In the genomic region with DNA sequence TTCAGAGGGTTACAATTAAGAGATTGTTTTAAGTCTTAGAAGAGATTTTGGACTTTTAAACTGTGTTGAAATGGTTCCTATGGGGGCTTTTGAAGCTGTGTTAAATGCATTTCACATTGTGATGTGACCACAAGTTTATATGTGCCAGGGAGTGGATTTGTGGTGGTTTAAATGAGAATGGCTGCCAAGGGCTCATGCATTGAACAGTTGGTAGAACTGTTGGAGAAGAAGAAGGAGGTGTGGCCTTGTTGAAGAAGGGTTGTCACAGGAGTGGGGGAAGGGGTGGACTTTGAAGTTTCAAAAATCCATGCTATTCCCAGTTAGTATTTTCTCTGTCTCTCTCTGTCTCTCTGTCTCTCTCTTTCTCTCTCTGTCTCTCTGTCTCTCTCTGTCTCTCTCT, we compare ENCODE assay signal across 23 mouse cellular contexts. TPM values are rescaled to one million over a fixed set of nuclear protein-coding genes. Genes with fewer than 3 reads are reported as not detected.
DNase-seq lines count a peak whose midpoint lies in the region; ATAC-seq and TF ChIP-seq lines count a peak whose summit lies in the region.
"Had no signal": no experiment of that assay in that cellular context is flagged by ENCODE, and none has a peak within 500 bp of the region (broad histone marks: within the 10 kb centered on the region; RNA-seq: fewer than 3 reads in every experiment).

No protein-coding gene starts in this region.

- no peak overlapping the region for H3K4me3 ChIP-seq in embryonic facial prominence, embryonic 14.5 days (ENCODE audit: low read depth, low read length)
- H3K4me3 ChIP-seq in embryonic facial prominence, embryonic 10.5 days, result no peak overlapping the region
- H3K4me3 ChIP-seq in limb, embryonic 14.5 days (replicated peaks; ENCODE audit: low read length), result no peak overlapping the region
- no peak overlapping the region for H3K4me3 ChIP-seq in limb, embryonic 10.5 days
- no peak overlapping the region for H3K4me3 ChIP-seq in lung, embryonic 16.5 days (ENCODE audit: low read length)
- no peak overlapping the region for H3K4me3 ChIP-seq in lung, postnatal 0 days (ENCODE audit: low read depth, low read length)

- TF ChIP-seq EP300 in lung, postnatal 0 days (IDR thresholded peaks at IDR 0.05), result no peak

- TF ChIP-seq POLR2A in limb, embryonic 14.5 days (IDR thresholded peaks at IDR 0.05; ENCODE audit: borderline replicate concordance, extremely low read depth, insufficient read depth, insufficient read length), result no peak

- H3K4me2 ChIP-seq in embryonic facial prominence, embryonic 14.5 days (ENCODE audit: low read depth, low read length), result no peak overlapping the region
- H3K4me2 ChIP-seq in limb, embryonic 14.5 days (replicated peaks; ENCODE audit: low read depth, low read length, severe bottlenecking), result no peak overlapping the region
- H3K4me2 ChIP-seq in lung, embryonic 16.5 days (ENCODE audit: low read depth, low read length), result no peak overlapping the region
- H3K4me2 ChIP-seq in lung, postnatal 0 days (replicated peaks; ENCODE audit: low read depth, low read length), result no peak overlapping the region

- no peaks in the 10 kb centered on the region for H3K4me1 ChIP-seq in embryonic facial prominence, embryonic 14.5 days (ENCODE audit: control insufficient read depth, insufficient read depth, low read length)
- no peaks in the 10 kb centered on the region for H3K4me1 ChIP-seq in embryonic facial prominence, embryonic 10.5 days
- H3K4me1 ChIP-seq in limb, embryonic 14.5 days (ENCODE audit: control insufficient read depth, insufficient read depth, low read length), result 0 out of 2 replicates have a peak, but pooled peaks cover 3% of the 10 kb centered on the region
- H3K4me1 ChIP-seq in limb, embryonic 10.5 days, result no peaks in the 10 kb centered on the region
- no peaks in the 10 kb centered on the region; the same call in 1 of the 2 replicates for H3K4me1 ChIP-seq in lung, embryonic 16.5 days (replicated peaks; ENCODE audit: control insufficient read depth, insufficient read depth, low read length)
- peaks cover 3% of the 10 kb centered on the region; the same call in 1 of the 2 replicates for H3K4me1 ChIP-seq in lung, postnatal 0 days (ENCODE audit: insufficient read depth, low read depth, low read length)

- no peak for ATAC-seq in embryonic facial prominence, embryonic 14.5 days (ENCODE audit: low read depth)
- peak; percentile 65; the same call in 1 of the 2 replicates for ATAC-seq in limb, embryonic 14.5 days (ENCODE audit: low FRiP score, low read depth)
- peak; percentile 48 for ATAC-seq in lung, embryonic 16.5 days (ENCODE audit: low read depth)
- ATAC-seq in lung, postnatal 0 days, result no peak
- ATAC-seq: activated CD4-positive, CD25-positive, alpha-beta regulatory T cell, adult 4 months; CD4-positive, CD25-positive, alpha-beta regulatory T cell, adult 4 months; Patski had no signal

- H3K9ac ChIP-seq in embryonic facial prominence, embryonic 14.5 days (ENCODE audit: low read depth, low read length), result no peak overlapping the region
- no peak overlapping the region for H3K9ac ChIP-seq in limb, embryonic 14.5 days (ENCODE audit: low read depth, low read length, severe bottlenecking)
- H3K9ac ChIP-seq in lung, embryonic 16.5 days (ENCODE audit: low read length), result no peak overlapping the region
- H3K9ac ChIP-seq in lung, postnatal 0 days (replicated peaks; ENCODE audit: low read depth), result no peak overlapping the region

- H3K36me3 ChIP-seq in embryonic facial prominence, embryonic 14.5 days (ENCODE audit: control insufficient read depth, insufficient read depth, low read length), result no peaks in the 10 kb centered on the region
- no peaks in the 10 kb centered on the region for H3K36me3 ChIP-seq in embryonic facial prominence, embryonic 10.5 days (replicated peaks)
- H3K36me3 ChIP-seq in limb, embryonic 14.5 days (ENCODE audit: control insufficient read depth, insufficient read depth, low read length), result no peaks in the 10 kb centered on the region
- H3K36me3 ChIP-seq in limb, embryonic 10.5 days, result no peaks in the 10 kb centered on the region
- H3K36me3 ChIP-seq in lung, embryonic 16.5 days (ENCODE audit: control insufficient read depth, insufficient read depth, low read length), result no peaks in the 10 kb centered on the region
- H3K36me3 ChIP-seq in lung, postnatal 0 days (ENCODE audit: insufficient read depth, low read length), result no peaks in the 10 kb centered on the region
- H3K36me3 ChIP-seq: G1E had no signal

- peak; percentile 55 for DNase-seq in embryonic facial prominence, embryonic 14.5 days (ENCODE audit: low spot score)
- DNase-seq in embryonic facial prominence, embryonic 10.5 days (ENCODE audit: low spot score), result no peak
- peak; percentile 29 for DNase-seq in limb, embryonic 14.5 days (ENCODE audit: low spot score)
- DNase-seq in limb, embryonic 10.5 days (ENCODE audit: low spot score), result no peak
- no peak for DNase-seq in lung, postnatal 0 days (ENCODE audit: low spot score)
- DNase-seq: adrenal gland, adult 2 months; adrenal gland, adult 8-10 months; adrenal gland, postnatal 10 days; adrenal gland, postnatal 14 days; adrenal gland, postnatal 25 days; adrenal gland, postnatal 36 days; B cell, adult 2 months; cerebellum, adult 11 months; cerebellum, adult 11-12 months; cerebellum, adult 18-20 months had no signal

- no peaks in the 10 kb centered on the region for H3K9me3 ChIP-seq in embryonic facial prominence, embryonic 14.5 days (ENCODE audit: control insufficient read depth, low read length)
- H3K9me3 ChIP-seq in embryonic facial prominence, embryonic 10.5 days, result no peaks in the 10 kb centered on the region
- H3K9me3 ChIP-seq in limb, embryonic 14.5 days (ENCODE audit: control insufficient read depth, low read length), result no peaks in the 10 kb centered on the region
- H3K9me3 ChIP-seq in limb, embryonic 10.5 days (replicated peaks), result no peaks in the 10 kb centered on the region
- no peaks in the 10 kb centered on the region for H3K9me3 ChIP-seq in lung, embryonic 16.5 days (ENCODE audit: control insufficient read depth, low read length)
- no peaks in the 10 kb centered on the region for H3K9me3 ChIP-seq in lung, postnatal 0 days (ENCODE audit: low read length)
- H3K9me3 ChIP-seq: G1E had no signal

- no peak overlapping the region for H3K27ac ChIP-seq in embryonic facial prominence, embryonic 14.5 days (replicated peaks; ENCODE audit: low read depth, low read length)
- H3K27ac ChIP-seq in embryonic facial prominence, embryonic 10.5 days (replicated peaks), result no peak overlapping the region
- H3K27ac ChIP-seq in limb, embryonic 14.5 days (replicated peaks; ENCODE audit: low read depth, low read length), result no peak overlapping the region
- no peak overlapping the region for H3K27ac ChIP-seq in limb, embryonic 10.5 days
- H3K27ac ChIP-seq in lung, embryonic 16.5 days (ENCODE audit: low read length), result 0 out of 2 replicates have a peak overlapping the region, but pooled peaks have one; percentile 18
- H3K27ac ChIP-seq in lung, postnatal 0 days (ENCODE audit: low read length), result no peak overlapping the region

- H3K27me3 ChIP-seq in embryonic facial prominence, embryonic 14.5 days (replicated peaks; ENCODE audit: control insufficient read depth, insufficient read depth, low read length), result no peaks in the 10 kb centered on the region
- no peaks in the 10 kb centered on the region for H3K27me3 ChIP-seq in embryonic facial prominence, embryonic 10.5 days (replicated peaks; ENCODE audit: low read depth, poor library complexity, severe bottlenecking)
- H3K27me3 ChIP-seq in limb, embryonic 14.5 days (ENCODE audit: control insufficient read depth, insufficient read depth, low read length), result no peaks in the 10 kb centered on the region
- no peaks in the 10 kb centered on the region for H3K27me3 ChIP-seq in limb, embryonic 10.5 days (ENCODE audit: low read depth, poor library complexity, severe bottlenecking)
- H3K27me3 ChIP-seq in lung, embryonic 16.5 days (ENCODE audit: control insufficient read depth, insufficient read depth, low read depth, low read length), result no peaks in the 10 kb centered on the region
- no peaks in the 10 kb centered on the region for H3K27me3 ChIP-seq in lung, postnatal 0 days (replicated peaks; ENCODE audit: insufficient read depth, low read length)
- H3K27me3 ChIP-seq: CH12.LX, Patski had no signal

- TF ChIP-seq CTCF in lung, postnatal 0 days (IDR thresholded peaks at IDR 0.05), result no peak

RNA-seq across cellular contexts. Expression of a gene that starts 23.7 kb away (rescaled TPM):
- polyA plus RNA-seq in embryonic facial prominence, embryonic 14.5 days (2014; fragmentation: Nextera tagmentation; extraction: Ambion mirVana), result not detected in 2 replicates
- polyA plus RNA-seq in embryonic facial prominence, embryonic 10.5 days (2016; fragmentation: Nextera tagmentation; extraction: Ambion mirVana), result not detected in 2 replicates
- polyA plus RNA-seq in limb, embryonic 14.5 days (2012; rRNA removed), result not detected in 2 replicates
- not detected in 2 replicates for polyA plus RNA-seq in limb, embryonic 14.5 days (2014; fragmentation: Nextera tagmentation; extraction: Ambion mirVana)
- polyA plus RNA-seq in limb, embryonic 10.5 days (2016; fragmentation: Nextera tagmentation; extraction: Ambion mirVana), result not detected in 2 replicates
- not detected in 2 replicates for polyA plus RNA-seq in lung, embryonic 16.5 days (2015; fragmentation: Nextera tagmentation; extraction: Ambion mirVana)
- polyA plus RNA-seq in lung, postnatal 0 days (2015; fragmentation: Nextera tagmentation; extraction: Ambion mirVana), result not detected in 2 replicates
- polyA plus RNA-seq: activated CD4-positive, CD25-positive, alpha-beta regulatory T cell, adult 4 months; adrenal gland, adult 2 months; brain, embryonic 14.5 days; C2C12; CD4-positive, CD25-positive, alpha-beta regulatory T cell, adult 4 months; G1E; Patski had no signal

RNA-seq across cellular contexts. Expression of a gene that starts 24.6 kb away (rescaled TPM):
- 9.9 and 12.8 TPM in 2 replicates for polyA plus RNA-seq in embryonic facial prominence, embryonic 14.5 days (2014; fragmentation: Nextera tagmentation; extraction: Ambion mirVana)
- polyA plus RNA-seq in embryonic facial prominence, embryonic 10.5 days (2016; fragmentation: Nextera tagmentation; extraction: Ambion mirVana), result 10.5 and 12.0 TPM in 2 replicates
- polyA plus RNA-seq in limb, embryonic 14.5 days (2012; rRNA removed), result 23.8 and 26.7 TPM in 2 replicates
- 16.5 and 17.7 TPM in 2 replicates for polyA plus RNA-seq in limb, embryonic 14.5 days (2014; fragmentation: Nextera tagmentation; extraction: Ambion mirVana)
- polyA plus RNA-seq in limb, embryonic 10.5 days (2016; fragmentation: Nextera tagmentation; extraction: Ambion mirVana), result 6.3 and 8.0 TPM in 2 replicates
- 13.8 and 14.5 TPM in 2 replicates for polyA plus RNA-seq in lung, embryonic 16.5 days (2015; fragmentation: Nextera tagmentation; extraction: Ambion mirVana)
- 13.0 and 13.2 TPM in 2 replicates for polyA plus RNA-seq in lung, postnatal 0 days (2015; fragmentation: Nextera tagmentation; extraction: Ambion mirVana)
- polyA plus RNA-seq: G1E had no signal

Comparison
In these comparisons a context has a peak if more than half of its experiments do, and no peak if none do; other contexts are left out.
1. ATAC-seq: peak in limb, embryonic 14.5 days (single experiment) and lung, embryonic 16.5 days (single experiment); none in embryonic facial prominence, embryonic 14.5 days (single experiment) and lung, postnatal 0 days (single experiment).
2. DNase-seq: peak in embryonic facial prominence, embryonic 14.5 days (single experiment) and limb, embryonic 14.5 days (single experiment); none in embryonic facial prominence, embryonic 10.5 days (single experiment), limb, embryonic 10.5 days (single experiment) and lung, postnatal 0 days (single experiment).